Comparison of ENCODE assay signal across 19 mouse cellular contexts in the genomic region with DNA sequence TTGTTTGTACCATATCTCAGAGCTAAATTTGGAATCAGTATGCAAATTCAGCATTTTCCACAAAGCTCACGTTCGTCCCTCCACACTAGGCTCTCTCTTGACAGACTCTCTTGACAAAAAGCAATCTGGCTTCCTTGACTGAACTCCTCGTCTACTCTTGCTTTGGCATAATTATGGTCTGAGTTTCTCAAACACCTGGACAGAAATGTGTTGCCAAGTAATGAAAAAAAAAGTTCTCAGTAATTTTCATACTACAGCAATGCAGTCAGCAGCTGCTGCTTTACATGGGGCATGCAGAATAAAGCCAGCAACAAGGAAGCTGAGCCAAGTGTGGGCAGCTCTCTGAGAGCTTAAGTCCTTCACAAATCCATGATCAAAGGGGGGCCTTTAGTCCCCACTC.
DNase-seq lines count a peak whose midpoint lies in the region; ATAC-seq and TF ChIP-seq lines count a peak whose summit lies in the region.
"Had no signal": no experiment of that assay in that cellular context is flagged by ENCODE, and none has a peak within 500 bp of the region (broad histone marks: within the 10 kb centered on the region; RNA-seq: fewer than 3 reads in every experiment).

No protein-coding gene starts in this region.

- no peaks in the 10 kb centered on the region for H3K27me3 ChIP-seq in forebrain, embryonic 14.5 days (replicated peaks; ENCODE audit: control insufficient read depth, insufficient read depth, low read length)
- no peaks in the 10 kb centered on the region for H3K27me3 ChIP-seq in forebrain, embryonic 11.5 days (ENCODE audit: control insufficient read depth, insufficient read depth, low read length)
- H3K27me3 ChIP-seq in kidney, embryonic 16.5 days (ENCODE audit: insufficient read depth, low read length), result no peaks in the 10 kb centered on the region
- H3K27me3 ChIP-seq: hindbrain, embryonic 13.5 days; liver, embryonic 12.5 days; lung, embryonic 15.5 days; neural tube, embryonic 13.5 days had no signal

- TF ChIP-seq CTCF in layer of hippocampus, adult 2 months (conservative IDR thresholded peaks at IDR 0.05), result no peak

- 30% methylated on average over 3 of the region's 3 CpGs for WGBS in forebrain, embryonic 14.5 days
- 65% methylated on average over 3 of the region's 3 CpGs for WGBS in forebrain, embryonic 11.5 days
- WGBS in kidney, embryonic 16.5 days, result 64% methylated on average over 3 of the region's 3 CpGs

- peak; percentile 85 for ATAC-seq in forebrain, embryonic 14.5 days
- no peak for ATAC-seq in forebrain, embryonic 11.5 days (replicated peaks; ENCODE audit: low FRiP score)
- no peak for ATAC-seq in kidney, embryonic 16.5 days (ENCODE audit: low FRiP score, low TSS enrichment)
- ATAC-seq: intestine, embryonic 16.5 days; liver, embryonic 12.5 days; midbrain, embryonic 16.5 days had no signal

- intact Hi-C loops in left cerebral cortex, postnatal 4 days (cut with DNase I), result no loop called here
- intact Hi-C loops in heart, postnatal 14 days (cut with DNase I), result no loop called here

- DNase-seq in forebrain, embryonic 14.5 days (ENCODE audit: low spot score), result peak; percentile 80
- no peak for DNase-seq in forebrain, embryonic 11.5 days (ENCODE audit: low spot score)
- DNase-seq in brain, adult 2 months (ENCODE audit: low read depth, low spot score), result peak; percentile 64
- peak; percentile 30 to 50 for DNase-seq in layer of hippocampus, adult 2 months (ENCODE audit: low spot score in 2 of 2)
- peak; percentile 7 for DNase-seq in left cerebral cortex, postnatal 4 days
- DNase-seq in urinary bladder, adult 18-20 months (ENCODE audit: low spot score in 2 of 2), result no peak
- no peak for DNase-seq in heart, postnatal 14 days
- DNase-seq: cerebellum, adult 18-20 months; gastrocnemius, adult 2 months; heart, adult 18-20 months; kidney, postnatal 25 days had no signal

- H3K4me1 ChIP-seq in forebrain, embryonic 14.5 days (ENCODE audit: control insufficient read depth, insufficient read depth, low read length), result no peaks in the 10 kb centered on the region
- H3K4me1 ChIP-seq in forebrain, embryonic 11.5 days (replicated peaks; ENCODE audit: control insufficient read depth, insufficient read depth, low read length), result no peaks in the 10 kb centered on the region
- H3K4me1 ChIP-seq in kidney, embryonic 16.5 days (ENCODE audit: insufficient read depth, low read length), result no peaks in the 10 kb centered on the region
- H3K4me1 ChIP-seq: hindbrain, embryonic 13.5 days; limb, embryonic 10.5 days; liver, embryonic 12.5 days; lung, embryonic 15.5 days; neural tube, embryonic 13.5 days had no signal

- no peak overlapping the region for H3K4me3 ChIP-seq in forebrain, embryonic 14.5 days (ENCODE audit: low read depth, low read length)
- no peak overlapping the region for H3K4me3 ChIP-seq in forebrain, embryonic 11.5 days (ENCODE audit: low read depth, low read length)
- H3K4me3 ChIP-seq in layer of hippocampus, adult 2 months, result no peak overlapping the region
- no peak overlapping the region for H3K4me3 ChIP-seq in kidney, embryonic 16.5 days (ENCODE audit: low read length)
- H3K4me3 ChIP-seq: gastrocnemius, adult 2 months; hindbrain, embryonic 13.5 days; limb, embryonic 10.5 days; liver, embryonic 12.5 days; lung, embryonic 15.5 days; neural tube, embryonic 13.5 days had no signal

- H3K9me3 ChIP-seq in forebrain, embryonic 14.5 days (replicated peaks; ENCODE audit: control insufficient read depth, low read length), result no peaks in the 10 kb centered on the region
- H3K9me3 ChIP-seq in forebrain, embryonic 11.5 days (ENCODE audit: control insufficient read depth, low read length), result no peaks in the 10 kb centered on the region
- H3K9me3 ChIP-seq in kidney, embryonic 16.5 days (ENCODE audit: low read length), result no peaks in the 10 kb centered on the region
- H3K9me3 ChIP-seq: hindbrain, embryonic 13.5 days; limb, embryonic 10.5 days; liver, embryonic 12.5 days; lung, embryonic 15.5 days; neural tube, embryonic 13.5 days had no signal

- H3K4me2 ChIP-seq in forebrain, embryonic 14.5 days (ENCODE audit: low read length), result no peak overlapping the region
- no peak overlapping the region for H3K4me2 ChIP-seq in forebrain, embryonic 11.5 days (ENCODE audit: low read depth, low read length, severe bottlenecking)
- H3K4me2 ChIP-seq in kidney, embryonic 16.5 days (replicated peaks; ENCODE audit: low read depth, low read length), result no peak overlapping the region
- H3K4me2 ChIP-seq: hindbrain, embryonic 13.5 days; liver, embryonic 12.5 days; lung, embryonic 15.5 days; neural tube, embryonic 13.5 days had no signal

- H3K27ac ChIP-seq in forebrain, embryonic 14.5 days (ENCODE audit: low read depth, low read length), result peak overlapping the region; percentile 48; the same call in 1 of the 2 replicates
- H3K27ac ChIP-seq in forebrain, embryonic 11.5 days (ENCODE audit: low read depth, low read length), result no peak overlapping the region
- peak overlapping the region; percentile 18; the same call in 1 of the 2 replicates for H3K27ac ChIP-seq in layer of hippocampus, adult 2 months
- H3K27ac ChIP-seq in kidney, embryonic 16.5 days (ENCODE audit: low read length), result no peak overlapping the region
- H3K27ac ChIP-seq: gastrocnemius, adult 2 months; hindbrain, embryonic 13.5 days; limb, embryonic 10.5 days; liver, embryonic 12.5 days; lung, embryonic 15.5 days; neural tube, embryonic 13.5 days had no signal

- no peak overlapping the region for H3K9ac ChIP-seq in forebrain, embryonic 14.5 days (ENCODE audit: low read length)
- no peak overlapping the region for H3K9ac ChIP-seq in forebrain, embryonic 11.5 days (ENCODE audit: low read length)
- no peak overlapping the region for H3K9ac ChIP-seq in kidney, embryonic 16.5 days (replicated peaks; ENCODE audit: low read length)
- H3K9ac ChIP-seq: hindbrain, embryonic 13.5 days; liver, embryonic 12.5 days; lung, embryonic 15.5 days; neural tube, embryonic 13.5 days had no signal

- no peaks in the 10 kb centered on the region for H3K36me3 ChIP-seq in forebrain, embryonic 14.5 days (ENCODE audit: control insufficient read depth, insufficient read depth, low read length)
- H3K36me3 ChIP-seq in forebrain, embryonic 11.5 days (ENCODE audit: control insufficient read depth, insufficient read depth, low read length), result no peaks in the 10 kb centered on the region
- no peaks in the 10 kb centered on the region for H3K36me3 ChIP-seq in kidney, embryonic 16.5 days (ENCODE audit: insufficient read depth, low read length)
- H3K36me3 ChIP-seq: hindbrain, embryonic 13.5 days; limb, embryonic 10.5 days; liver, embryonic 12.5 days; lung, embryonic 15.5 days; neural tube, embryonic 13.5 days had no signal

Comparison
In these comparisons a context has a peak if more than half of its experiments do, and no peak if none do; other contexts are left out.
1. DNase-seq: peak in forebrain, embryonic 14.5 days (single experiment), brain, adult 2 months (single experiment), layer of hippocampus, adult 2 months (2 of 2) and left cerebral cortex, postnatal 4 days (single experiment); none in forebrain, embryonic 11.5 days (single experiment), urinary bladder, adult 18-20 months (0 of 2) and heart, postnatal 14 days (0 of 2).
2. H3K27ac ChIP-seq: peak in forebrain, embryonic 14.5 days (single experiment) and layer of hippocampus, adult 2 months (single experiment); none in forebrain, embryonic 11.5 days (single experiment) and kidney, embryonic 16.5 days (single experiment).